Mouse (Mus musculus): ENCODE results near the gene Tbxa2r. TPM values are rescaled to one million over a fixed set of nuclear protein-coding genes. Genes with fewer than 3 reads are reported as not detected.

The Tbxa2r gene
- polyA plus RNA-seq, 1 experiment = 44.0 TPM

- under 1% methylated on average over 29 of the region's 29 CpGs for WGBS
- TF ChIP-seq POLR2A (IDR thresholded peaks at IDR 0.05; ENCODE audit: borderline replicate concordance, extremely low read depth, low read depth, low read length) (no peak), CTCF (IDR thresholded peaks at IDR 0.05; ENCODE audit: insufficient read depth, low read length) (no peak)
- Histone ChIP-seq H3K4me3 (replicated peaks; ENCODE audit: extremely low read depth, low read depth, low read length) (peak overlapping the region; percentile 86), H3K4me1 (ENCODE audit: control insufficient read depth, insufficient read depth, low read length) (peaks cover 11% of the 10 kb centered on the region)
- DNase-seq = no peak
Measured at GRCm38 (mm10) chr10:81349961-81350350, 21.4 kb downstream of the Tbxa2r start.

DNA sequence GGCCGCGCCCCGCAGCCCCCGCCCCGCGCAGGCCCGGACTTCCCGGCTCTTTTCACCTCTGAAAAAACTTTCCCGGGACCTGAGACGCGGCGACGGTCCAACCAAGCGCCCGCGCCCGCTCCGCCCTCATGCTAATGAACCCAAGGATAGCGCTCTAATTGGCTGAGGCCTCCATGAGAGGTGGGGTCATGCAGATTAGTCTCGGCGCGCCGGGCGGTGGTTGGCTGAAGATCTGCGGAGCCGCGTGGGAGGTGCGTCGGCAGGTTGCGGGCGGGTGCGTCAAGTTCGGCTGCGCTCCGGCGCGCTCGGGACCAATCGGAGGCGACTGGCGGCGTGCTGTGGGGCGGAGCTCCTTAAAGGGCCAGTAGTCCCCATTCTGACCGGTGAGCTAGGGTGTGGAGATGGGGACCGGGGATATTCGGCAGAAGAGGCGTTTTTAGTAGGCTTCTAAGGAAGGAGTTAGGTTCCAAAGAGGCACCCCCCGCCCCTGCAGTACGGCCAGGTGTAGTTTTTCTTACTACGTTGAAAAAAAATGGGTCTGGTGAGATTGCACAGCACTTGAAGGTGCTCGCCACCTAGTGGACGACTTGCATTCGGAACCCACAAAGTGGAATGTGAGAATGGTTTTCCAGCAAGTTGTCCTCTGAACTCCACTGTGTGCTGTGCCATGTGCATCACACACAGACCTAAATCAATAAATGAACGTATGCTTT lies 22.0 kb downstream of the Tbxa2r start, which contains the start of gene Hmg20b:
Hmg20b (minus strand) TSS at position 130 of the 713 bp plus-strand sequence.
- TF ChIP-seq POLR2A (IDR thresholded peaks at IDR 0.05; ENCODE audit: borderline replicate concordance, extremely low read depth, low read depth, low read length) (peak; percentile 46; the same call in 1 of the 2 replicates), CTCF (IDR thresholded peaks at IDR 0.05; ENCODE audit: insufficient read depth, low read length) (peak; percentile 79)
- peaks cover 11% of the 10 kb centered on the region for H3K4me1 ChIP-seq (ENCODE audit: control insufficient read depth, insufficient read depth, low read length)
- DNase-seq = peak; percentile 98
- peak within 1 kb of the TSS; percentile 86 for H3K4me3 ChIP-seq (replicated peaks; ENCODE audit: extremely low read depth, low read depth, low read length)
- WGBS = under 1% methylated on average over 54 of the region's 54 CpGs

GRCm38 (mm10) chr10:81351678-81352291 lies 23.3 kb downstream of the Tbxa2r start:
- Histone ChIP-seq H3K4me3 (replicated peaks; ENCODE audit: extremely low read depth, low read depth, low read length) (no peak overlapping the region), H3K4me1 (ENCODE audit: control insufficient read depth, insufficient read depth, low read length) (peaks cover 11% of the 10 kb centered on the region)
- TF ChIP-seq POLR2A (IDR thresholded peaks at IDR 0.05; ENCODE audit: borderline replicate concordance, extremely low read depth, low read depth, low read length) = no peak
- no peak for TF ChIP-seq CTCF (IDR thresholded peaks at IDR 0.05; ENCODE audit: insufficient read depth, low read length)
- DNase-seq = no peak
- WGBS = 26% methylated on average over 9 of the region's 9 CpGs

- H3K4me3 ChIP-seq (replicated peaks; ENCODE audit: extremely low read depth, low read depth, low read length) = no peak overlapping the region
- 65% methylated on average over 9 of the region's 9 CpGs for WGBS
- no peak for DNase-seq
- no peak for TF ChIP-seq POLR2A (IDR thresholded peaks at IDR 0.05; ENCODE audit: borderline replicate concordance, extremely low read depth, low read depth, low read length)
- TF ChIP-seq CTCF (IDR thresholded peaks at IDR 0.05; ENCODE audit: insufficient read depth, low read length) = no peak
- H3K4me1 ChIP-seq (ENCODE audit: control insufficient read depth, insufficient read depth, low read length) = peaks cover 7% of the 10 kb centered on the region; the same call in 1 of the 2 replicates
Measured at GRCm38 (mm10) chr10:81354738-81355477, 26.4 kb downstream of the Tbxa2r start.

DNA sequence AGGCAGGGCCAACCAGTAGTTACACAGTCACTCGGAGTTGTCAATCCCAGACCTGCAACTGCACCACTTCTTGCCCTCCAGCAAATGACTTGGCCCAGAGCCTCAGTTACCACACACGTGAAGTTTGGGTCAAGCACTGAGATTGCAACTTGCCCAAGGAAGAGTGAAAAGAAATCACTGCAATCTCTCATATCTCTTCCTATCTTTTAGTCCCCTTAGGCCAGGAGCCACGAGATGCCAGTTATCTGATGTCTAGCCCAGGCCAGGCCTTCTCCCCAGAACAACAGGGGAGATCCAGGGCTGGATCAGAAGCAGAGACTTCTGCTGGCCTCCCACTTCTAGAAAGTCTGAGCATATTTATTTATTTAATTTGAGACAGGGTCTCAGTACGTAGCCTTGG lies 27.0 kb downstream of the Tbxa2r start:
- no peak for DNase-seq
- 75% methylated on average over 4 of the region's 4 CpGs for WGBS

DNA sequence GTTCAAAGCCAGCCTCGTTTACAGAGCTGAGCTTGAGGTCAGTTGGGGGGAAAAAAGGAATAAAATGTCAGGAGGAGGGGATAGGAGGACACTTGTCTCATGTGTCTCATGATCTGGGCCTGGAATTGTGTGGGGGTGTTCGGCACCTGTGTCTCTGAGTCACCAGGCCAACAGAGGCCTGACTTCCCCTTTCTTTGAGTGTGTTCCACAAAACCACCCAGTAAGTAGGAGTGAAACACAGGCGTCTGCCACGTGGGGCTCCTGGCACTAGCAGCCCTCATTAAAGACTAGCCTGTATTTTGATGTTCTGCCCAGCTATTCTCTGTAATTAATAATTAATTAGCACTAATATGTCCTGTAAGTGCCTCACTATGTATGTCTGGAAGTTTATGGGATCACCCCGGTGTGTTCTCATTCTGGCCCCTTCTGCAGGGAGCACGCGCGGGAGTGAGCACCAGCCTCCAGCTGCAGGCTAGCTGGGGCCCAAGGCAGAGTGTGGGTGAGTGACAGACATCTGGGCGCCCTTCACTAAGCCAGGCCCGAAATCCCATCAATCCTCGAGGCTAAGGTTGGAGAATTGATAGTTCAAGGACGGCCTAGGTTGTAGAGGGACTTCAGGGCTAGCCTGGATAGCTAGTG lies 27.9 kb downstream of the Tbxa2r start:
- no peak for DNase-seq
- peaks cover 7% of the 10 kb centered on the region; the same call in 1 of the 2 replicates for H3K4me1 ChIP-seq (ENCODE audit: control insufficient read depth, insufficient read depth, low read length)
- no peak for TF ChIP-seq CTCF (IDR thresholded peaks at IDR 0.05; ENCODE audit: insufficient read depth, low read length)
- no peak for TF ChIP-seq POLR2A (IDR thresholded peaks at IDR 0.05; ENCODE audit: borderline replicate concordance, extremely low read depth, low read depth, low read length)
- WGBS = 52% methylated on average over 12 of the region's 12 CpGs
- no peak overlapping the region for H3K4me3 ChIP-seq (replicated peaks; ENCODE audit: extremely low read depth, low read depth, low read length)

More for the DNA sequence above, 27.0 kb downstream of the Tbxa2r start:
- Histone ChIP-seq H3K4me1 (ENCODE audit: control insufficient read depth, insufficient read depth, low read length) (peaks cover 7% of the 10 kb centered on the region; the same call in 1 of the 2 replicates), H3K4me3 (replicated peaks; ENCODE audit: extremely low read depth, low read depth, low read length) (no peak overlapping the region)
- no peak for TF ChIP-seq CTCF (IDR thresholded peaks at IDR 0.05; ENCODE audit: insufficient read depth, low read length)
- no peak for TF ChIP-seq POLR2A (IDR thresholded peaks at IDR 0.05; ENCODE audit: borderline replicate concordance, extremely low read depth, low read depth, low read length)

- peak within 1 kb of the TSS; percentile 87 for H3K4me3 ChIP-seq (replicated peaks; ENCODE audit: extremely low read depth, low read depth, low read length)
- DNase-seq = peak; percentile 88
- peaks cover 7% of the 10 kb centered on the region; the same call in 1 of the 2 replicates for H3K4me1 ChIP-seq (ENCODE audit: control insufficient read depth, insufficient read depth, low read length)
- WGBS = 2% methylated on average over 79 of the region's 79 CpGs
- TF ChIP-seq POLR2A (IDR thresholded peaks at IDR 0.05; ENCODE audit: borderline replicate concordance, extremely low read depth, low read depth, low read length) = peak; percentile 28; the same call in 1 of the 2 replicates
- no peak for TF ChIP-seq CTCF (IDR thresholded peaks at IDR 0.05; ENCODE audit: insufficient read depth, low read length)
Measured at GRCm38 (mm10) chr10:81356991-81357844, 28.7 kb downstream of the Tbxa2r start, which contains the start of gene Mfsd12. Mfsd12 (plus strand) TSS chr10:81357491.

DNA sequence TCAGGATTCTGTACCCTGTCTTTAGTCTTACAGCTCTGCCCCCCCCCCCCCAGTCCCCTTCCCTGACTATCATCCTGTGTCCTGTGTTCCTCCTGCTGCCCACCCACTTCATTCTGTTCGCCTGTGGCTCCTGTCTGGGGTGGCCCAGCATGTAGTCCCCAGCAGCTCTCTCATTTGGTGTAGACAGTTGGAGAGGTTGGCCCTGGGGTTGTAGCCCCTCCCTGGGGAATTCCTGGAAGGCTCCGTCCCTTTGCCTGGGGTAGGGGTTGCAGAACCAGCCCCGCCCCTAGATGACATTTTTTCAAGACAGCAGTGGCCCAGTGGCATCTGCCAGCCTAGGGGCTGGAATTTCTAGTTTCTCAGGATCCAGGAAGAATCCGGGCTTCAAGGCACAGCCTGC lies 29.7 kb downstream of the Tbxa2r start:
- 29% methylated on average over 4 of the region's 4 CpGs for WGBS
- H3K4me1 ChIP-seq (ENCODE audit: control insufficient read depth, insufficient read depth, low read length) = peaks cover 8% of the 10 kb centered on the region; the same call in 1 of the 2 replicates
- no peak for DNase-seq
- peak overlapping the region; percentile 87 for H3K4me3 ChIP-seq (replicated peaks; ENCODE audit: extremely low read depth, low read depth, low read length)
- TF ChIP-seq POLR2A (IDR thresholded peaks at IDR 0.05; ENCODE audit: borderline replicate concordance, extremely low read depth, low read depth, low read length) (no peak), CTCF (IDR thresholded peaks at IDR 0.05; ENCODE audit: insufficient read depth, low read length) (no peak)

Data from lung, adult 2 months (tissue).